Mouse (Mus musculus) right cerebral cortex, adult 18-20 months (tissue): ENCODE data around the gene 6330403K07Rik.

Source experiments
- DNase-seq: peaks from one replicate; pipeline ENCODE4 v3.0.0; 2022; ENCODE audit warnings: mixed read lengths

Gene 6330403K07Rik

GRCm38 (mm10) chr11:70982030-70982429 is 51.3 kb downstream of the 6330403K07Rik start:
- no peak for DNase-seq
